Mouse (Mus musculus) limb, embryonic 10.5 days (tissue): ENCODE data around the gene Aanat. TPM values are rescaled to one million over a fixed set of nuclear protein-coding genes. Genes with fewer than 3 reads are reported as not detected.
A peak's percentile ranks its signal among the peaks of the same experiment; 100 is the strongest.

Experiments used
- DNase-seq: peaks from one replicate; pipeline ENCODE4 v3.0.0-alpha.2; 2017; ENCODE audit warnings: low spot score
- H3K27ac ChIP-seq: fragments of 300-500 bp; sonication (generic); 2 replicates; pipeline ENCODE4 v1.5.1; 2016; ENCODE audit warnings: mild to moderate bottlenecking
- H3K27me3 ChIP-seq: fragments of 300-500 bp; sonication (generic); 2 replicates; pipeline ENCODE4 v1.6.1; 2016; ENCODE audit warnings: low read depth, mild to moderate bottlenecking; ENCODE audit not compliant: poor library complexity, severe bottlenecking
- H3K36me3 ChIP-seq: fragments of 300-500 bp; sonication (generic); 2 replicates; pipeline ENCODE4 v1.6.1; 2016; ENCODE audit warnings: mild to moderate bottlenecking, moderate library complexity
- H3K4me1 ChIP-seq: fragments of 300-500 bp; sonication (generic); 2 replicates; pipeline ENCODE4 v1.6.1; 2016
- H3K4me3 ChIP-seq: fragments of 300-500 bp; sonication (generic); 2 replicates; pipeline ENCODE4 v1.5.1; 2016; ENCODE audit warnings: mild to moderate bottlenecking, moderate library complexity
- H3K9me3 ChIP-seq: fragments of 300-500 bp; sonication (generic); replicated peaks from 2 replicates; pipeline ENCODE4 v1.6.1; 2016; ENCODE audit warnings: mild to moderate bottlenecking
- WGBS: fragments of 180-500 bp; shearing (Covaris S2); methylation state at CpG from one replicate; pipeline ENCODE4 v1.1.7; 2016; 5-methylcytosine and 5-hydroxymethylcytosine counted together
- polyA plus RNA-seq: library from polyadenylated mRNA; unstranded; fragments of >200 nt; fragmentation: Nextera tagmentation; extraction: Ambion mirVana; gene quantifications from 2 replicates; pipeline ENCODE4 v1.2.1, GENCODE M21; 2016

Aanat gene
- polyA plus RNA-seq, 1 experiment from 2014 or later: not detected

DNA sequence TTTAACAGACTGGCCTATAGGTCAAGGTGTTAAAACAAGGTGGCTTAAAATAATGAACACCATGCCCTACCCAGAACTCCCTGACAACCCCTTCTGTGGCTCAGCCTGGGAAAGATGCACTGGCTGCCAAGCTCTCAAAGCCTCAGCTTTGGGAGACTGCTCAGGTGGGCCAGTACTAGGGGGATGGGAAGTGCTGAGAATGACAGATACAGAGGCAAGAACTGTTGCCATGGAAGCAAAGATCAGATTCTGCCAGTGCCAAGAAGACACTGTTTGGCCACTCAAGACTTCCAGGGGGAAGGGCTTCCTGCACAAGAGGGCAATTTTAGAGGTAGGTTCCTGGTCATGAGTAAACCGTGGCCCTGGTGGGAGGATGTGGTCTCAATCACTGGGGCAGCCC lies 30.7 kb upstream of the Aanat start:
- DNase-seq: no peak
- WGBS: 57% methylated on average over 1 of the region's 1 CpGs
- Histone ChIP-seq H3K27me3 (no peaks in the 10 kb centered on the region), H3K9me3 (no peaks in the 10 kb centered on the region), H3K4me1 (peaks cover 64% of the 10 kb centered on the region), H3K36me3 (peaks cover 12% of the 10 kb centered on the region), H3K4me3 (no peak overlapping the region), H3K27ac (no peak overlapping the region)

DNA sequence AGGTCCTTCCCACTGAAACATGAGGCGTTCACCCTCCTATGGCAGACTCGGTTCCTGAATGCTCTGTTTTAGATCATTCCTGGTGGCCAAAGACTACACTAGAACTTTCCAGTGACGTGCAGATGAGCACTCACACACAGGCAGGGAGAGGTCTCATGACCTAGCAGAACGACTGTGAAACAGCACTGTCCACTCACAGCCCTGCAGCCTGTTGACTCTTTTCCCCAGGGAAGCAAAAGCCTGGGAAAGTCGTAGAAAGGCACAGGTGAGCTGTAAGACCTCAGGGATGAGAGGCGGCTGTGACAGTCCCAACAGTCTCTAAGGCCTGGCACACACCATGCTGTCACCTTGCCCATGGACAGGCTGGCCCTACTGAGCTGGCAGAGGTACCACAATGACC lies 29.9 kb upstream of the Aanat start:
- Histone ChIP-seq H3K27me3 (no peaks in the 10 kb centered on the region), H3K4me3 (no peak overlapping the region), H3K9me3 (no peaks in the 10 kb centered on the region), H3K4me1 (peaks cover 56% of the 10 kb centered on the region), H3K27ac (no peak overlapping the region), H3K36me3 (peaks cover 12% of the 10 kb centered on the region)
- DNase-seq: no peak
- 70% methylated on average over 6 of the region's 6 CpGs for WGBS

DNA sequence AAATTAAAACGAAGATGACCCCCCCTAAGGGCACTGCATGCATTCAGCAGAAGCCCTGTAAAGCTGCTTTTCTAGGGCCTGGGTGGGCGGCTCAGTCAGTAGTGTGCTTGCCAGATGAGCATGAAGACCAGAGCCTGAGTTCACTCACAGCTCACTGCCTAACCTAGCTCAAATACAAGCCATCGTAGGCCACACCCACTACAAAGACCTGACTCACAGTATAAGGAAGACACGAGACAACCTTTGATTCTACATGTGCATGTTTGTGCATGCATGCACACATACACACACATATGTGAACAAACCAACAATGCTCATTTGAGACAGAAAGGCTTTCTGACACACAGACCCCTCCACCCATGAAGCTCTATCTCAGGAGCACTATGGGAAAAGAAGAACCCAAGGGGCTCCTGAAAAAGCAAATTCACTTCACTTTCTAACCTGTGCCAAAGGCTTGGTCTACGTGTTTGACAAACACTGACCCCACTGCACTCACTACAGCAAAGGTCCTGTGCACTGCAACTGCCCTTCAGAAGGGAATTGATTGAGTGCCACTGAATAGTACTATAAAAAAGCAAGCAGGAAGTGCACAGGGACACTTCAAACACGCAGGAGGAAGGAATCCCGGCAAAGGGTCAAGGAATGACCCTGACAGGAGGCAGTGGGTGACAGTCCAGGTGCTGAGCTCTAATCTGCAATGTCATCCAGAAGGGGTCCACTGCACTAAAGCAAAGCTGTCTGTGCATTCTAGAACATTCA lies 20.8 kb upstream of the Aanat start:
- peaks cover 14% of the 10 kb centered on the region; the same call in 1 of the 2 replicates for H3K36me3 ChIP-seq
- no peak for DNase-seq
- peaks cover 22% of the 10 kb centered on the region for H3K4me1 ChIP-seq
- WGBS: 44% methylated on average over 7 of the region's 7 CpGs
- no peaks in the 10 kb centered on the region for H3K9me3 ChIP-seq
- H3K27ac ChIP-seq: no peak overlapping the region
- no peaks in the 10 kb centered on the region for H3K27me3 ChIP-seq
- no peak overlapping the region for H3K4me3 ChIP-seq

DNA sequence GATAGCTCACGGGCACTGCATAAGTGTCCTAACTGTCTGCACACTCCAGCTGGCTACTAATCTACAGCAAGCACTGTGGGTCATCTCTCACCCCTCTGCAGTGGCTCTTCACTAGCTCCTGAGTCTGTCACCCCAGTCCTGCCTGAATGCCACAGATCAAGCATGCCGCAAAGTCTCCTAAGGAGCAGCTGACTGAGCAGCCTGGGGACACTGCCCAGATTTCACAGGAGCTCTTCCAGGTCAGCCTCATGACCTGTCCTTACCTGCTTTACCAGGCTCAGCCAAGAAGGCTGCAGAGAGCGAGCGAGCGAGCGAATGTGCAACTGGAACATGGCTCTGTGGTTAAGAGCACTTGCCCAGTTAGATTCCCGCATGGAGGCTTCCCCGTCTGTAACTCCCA lies 18.7 kb upstream of the Aanat start:
- Histone ChIP-seq H3K27me3 (no peaks in the 10 kb centered on the region), H3K4me1 (peaks cover 30% of the 10 kb centered on the region), H3K9me3 (no peaks in the 10 kb centered on the region), H3K36me3 (peaks cover 19% of the 10 kb centered on the region), H3K27ac (no peak overlapping the region), H3K4me3 (no peak overlapping the region)
- 86% methylated on average over 8 of the region's 8 CpGs for WGBS
- no peak for DNase-seq

DNA sequence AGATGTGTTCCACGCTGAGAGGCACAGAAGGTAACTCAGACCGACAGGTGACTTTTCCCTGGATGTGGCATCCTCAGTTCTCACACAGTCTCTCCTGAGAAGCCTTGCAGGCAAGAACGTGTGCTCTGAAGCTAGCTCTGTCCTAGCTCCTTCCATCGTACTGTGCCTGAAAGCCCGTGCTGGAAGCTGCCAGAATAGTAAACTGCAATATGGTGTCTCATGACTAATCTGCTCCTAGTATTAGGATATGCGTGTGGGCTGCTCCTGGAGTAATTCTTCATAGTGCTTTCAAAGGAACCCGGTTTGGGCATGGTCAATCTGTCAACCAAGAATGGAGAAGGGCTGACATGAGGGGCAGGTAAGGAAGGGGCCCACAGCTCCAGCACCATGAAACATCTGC lies 15.4 kb upstream of the Aanat start:
- DNase-seq: no peak
- Histone ChIP-seq H3K27ac (no peak overlapping the region), H3K27me3 (no peaks in the 10 kb centered on the region), H3K9me3 (no peaks in the 10 kb centered on the region), H3K4me1 (peaks cover 54% of the 10 kb centered on the region), H3K36me3 (peaks cover 13% of the 10 kb centered on the region; the same call in 1 of the 2 replicates), H3K4me3 (no peak overlapping the region)
- 88% methylated on average over 7 of the region's 7 CpGs for WGBS

DNA sequence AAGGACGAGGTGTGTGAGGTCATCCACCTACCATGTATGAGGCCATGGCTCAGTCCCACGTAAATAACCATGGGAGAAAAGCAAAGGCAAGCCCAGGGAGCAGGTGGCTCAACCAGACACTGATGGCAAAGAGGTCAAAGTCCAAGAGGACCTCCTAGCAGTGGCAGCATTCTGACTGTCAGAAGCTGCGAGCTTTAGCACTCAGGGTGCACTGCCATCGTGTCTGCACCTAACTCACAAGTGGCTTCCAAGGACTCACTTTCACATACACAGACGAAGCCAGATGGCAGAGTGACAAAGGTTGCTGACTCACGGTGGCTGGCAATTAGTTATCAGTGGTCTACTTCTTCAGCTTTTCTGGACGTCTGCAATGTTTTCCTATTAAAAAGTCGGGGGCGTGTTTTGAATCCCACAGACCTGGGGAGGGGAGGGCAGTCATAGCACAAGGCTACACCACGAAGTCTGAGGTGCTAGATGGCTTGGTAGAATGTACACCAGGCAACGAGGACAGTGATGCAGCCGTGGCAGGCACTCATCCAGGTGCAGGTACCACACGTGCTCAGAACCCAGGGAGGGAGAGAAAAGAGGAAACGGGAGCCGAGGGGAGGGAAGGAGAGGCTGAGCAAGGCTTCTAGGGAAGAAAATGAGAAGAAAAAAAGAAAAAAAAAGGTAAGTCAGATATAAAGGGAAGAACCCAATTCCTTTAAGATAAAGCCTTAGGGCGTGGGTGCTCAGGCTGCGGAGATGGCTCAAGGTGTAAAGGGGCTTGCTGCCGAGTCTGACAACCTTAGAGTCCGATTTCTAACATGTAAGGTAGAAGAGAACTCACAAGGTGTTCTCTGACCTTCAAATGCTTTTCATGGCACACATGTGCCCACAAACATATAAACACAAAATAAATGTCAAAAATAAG lies 14.2 kb upstream of the Aanat start:
- no peaks in the 10 kb centered on the region for H3K27me3 ChIP-seq
- peaks cover 13% of the 10 kb centered on the region; the same call in 1 of the 2 replicates for H3K36me3 ChIP-seq
- H3K4me3 ChIP-seq: no peak overlapping the region
- DNase-seq: no peak
- no peak overlapping the region for H3K27ac ChIP-seq
- 80% methylated on average over 19 of the region's 19 CpGs for WGBS
- H3K4me1 ChIP-seq: peaks cover 56% of the 10 kb centered on the region
- no peaks in the 10 kb centered on the region for H3K9me3 ChIP-seq

DNA sequence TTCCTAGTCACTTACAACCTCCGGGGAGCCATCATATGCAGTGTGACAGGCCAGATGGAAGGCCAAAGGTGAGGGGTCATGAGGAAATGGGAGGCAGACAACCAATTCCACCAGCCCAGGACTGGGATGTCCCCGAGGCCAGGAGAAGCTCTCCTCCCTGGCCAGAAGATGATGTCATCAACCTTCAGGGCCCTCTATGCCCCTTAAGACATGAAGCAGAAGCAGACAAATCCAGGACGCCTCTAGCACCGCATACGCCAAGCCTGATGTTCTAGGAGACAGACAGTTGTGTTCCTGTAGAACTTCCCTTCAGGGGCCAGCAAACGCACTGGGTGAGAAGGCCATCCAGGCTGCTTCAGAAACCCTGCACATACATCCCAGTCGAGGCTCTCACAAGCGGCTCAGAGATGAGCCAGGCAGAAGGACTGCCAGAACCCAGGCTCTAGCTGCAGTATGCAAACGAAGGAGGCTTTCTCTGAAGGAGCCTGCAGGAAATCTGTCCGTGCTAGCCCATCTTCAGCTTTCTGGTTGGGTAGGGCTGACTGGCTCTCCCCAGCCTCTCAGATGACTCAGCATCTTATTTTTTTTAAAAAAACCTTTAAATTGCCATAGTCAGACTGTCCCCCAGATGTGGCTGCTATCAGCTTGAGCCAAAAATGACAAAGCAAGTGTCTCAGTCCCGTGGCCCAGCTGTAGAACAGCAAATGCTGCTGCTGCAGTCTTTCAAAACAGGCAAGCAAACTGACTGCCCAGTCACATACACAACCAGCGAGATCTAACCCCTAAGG lies 13.3 kb upstream of the Aanat start:
- 56% methylated on average over 12 of the region's 12 CpGs for WGBS
- Histone ChIP-seq H3K27me3 (no peaks in the 10 kb centered on the region), H3K4me3 (no peak overlapping the region), H3K36me3 (peaks cover 13% of the 10 kb centered on the region; the same call in 1 of the 2 replicates), H3K27ac (peak overlapping the region; percentile 47), H3K9me3 (no peaks in the 10 kb centered on the region), H3K4me1 (peaks cover 51% of the 10 kb centered on the region)
- no peak for DNase-seq

DNA sequence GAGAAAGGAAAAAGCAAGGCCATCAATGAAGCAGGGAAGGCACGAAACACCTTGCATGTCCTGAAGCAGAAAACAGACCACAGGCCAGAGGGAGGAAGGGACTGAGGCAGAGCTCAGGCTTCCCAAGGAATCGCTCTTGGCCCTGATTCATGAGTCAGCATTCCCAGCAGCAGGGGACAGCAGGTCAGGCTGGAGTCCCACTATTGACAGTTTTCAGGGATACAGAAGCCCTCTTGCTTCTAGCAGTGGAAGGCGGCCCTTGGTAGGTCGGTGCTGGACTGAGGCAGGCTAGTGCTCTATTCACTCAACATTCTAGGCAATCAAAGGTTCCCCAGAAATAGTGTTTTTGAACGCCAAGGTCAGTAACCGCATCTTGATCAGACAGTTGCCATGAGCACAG lies 11.7 kb upstream of the Aanat start:
- no peak for DNase-seq
- Histone ChIP-seq H3K9me3 (no peaks in the 10 kb centered on the region), H3K4me1 (peaks cover 52% of the 10 kb centered on the region), H3K27me3 (no peaks in the 10 kb centered on the region), H3K27ac (0 out of 2 replicates have a peak overlapping the region, but pooled peaks have one; percentile 1), H3K36me3 (peaks cover 16% of the 10 kb centered on the region), H3K4me3 (no peak overlapping the region)
- WGBS: 69% methylated on average over 6 of the region's 6 CpGs

DNA sequence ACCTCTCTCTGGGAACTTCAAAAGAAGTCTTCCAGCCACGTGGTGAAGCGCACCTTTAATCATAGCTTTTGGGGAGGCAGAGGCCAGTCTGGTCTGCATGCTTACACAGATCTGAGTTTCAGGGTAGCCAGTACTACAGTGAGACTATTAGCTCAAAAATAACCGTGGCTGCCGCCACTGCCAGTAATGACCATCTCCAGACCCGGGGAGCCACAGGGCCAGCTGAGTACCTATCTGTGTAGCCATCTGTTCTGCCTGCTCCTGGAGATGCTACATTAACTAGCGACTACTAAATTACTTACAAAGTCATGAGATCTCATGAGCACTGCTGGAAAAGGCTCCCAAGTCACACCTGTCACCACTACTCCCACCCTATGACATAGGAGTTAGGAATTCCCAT lies 11.2 kb upstream of the Aanat start:
- H3K27ac ChIP-seq: 0 out of 2 replicates have a peak overlapping the region, but pooled peaks have one; percentile 1
- peaks cover 16% of the 10 kb centered on the region for H3K36me3 ChIP-seq
- no peak overlapping the region for H3K4me3 ChIP-seq
- no peak for DNase-seq
- H3K9me3 ChIP-seq: no peaks in the 10 kb centered on the region
- WGBS: 55% methylated on average over 6 of the region's 6 CpGs
- no peaks in the 10 kb centered on the region for H3K27me3 ChIP-seq
- H3K4me1 ChIP-seq: peaks cover 57% of the 10 kb centered on the region

DNA sequence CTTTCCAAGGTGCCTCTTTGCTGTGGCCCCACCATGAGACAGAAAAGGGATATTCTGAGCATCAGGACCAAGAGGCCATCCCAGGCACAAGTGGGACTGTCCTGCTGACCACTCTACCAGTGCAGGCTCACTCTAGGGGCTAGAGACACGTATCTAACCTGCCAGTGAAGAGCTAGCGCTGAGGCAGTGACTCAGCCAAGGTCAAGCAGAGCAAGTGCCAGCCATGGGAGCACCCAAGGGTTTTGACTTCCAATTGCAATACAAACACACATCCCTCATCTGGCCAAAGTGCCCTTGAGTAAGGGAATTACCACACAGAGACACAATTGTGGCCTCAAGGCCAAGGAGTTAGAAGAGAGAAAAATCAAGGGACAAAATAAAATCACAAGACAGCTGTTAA lies 10.8 kb upstream of the Aanat start:
- Histone ChIP-seq H3K9me3 (no peaks in the 10 kb centered on the region), H3K4me1 (peaks cover 61% of the 10 kb centered on the region), H3K4me3 (no peak overlapping the region), H3K36me3 (peaks cover 16% of the 10 kb centered on the region), H3K27me3 (no peaks in the 10 kb centered on the region), H3K27ac (no peak overlapping the region)
- no peak for DNase-seq
- WGBS: 88% methylated on average over 2 of the region's 2 CpGs

DNA sequence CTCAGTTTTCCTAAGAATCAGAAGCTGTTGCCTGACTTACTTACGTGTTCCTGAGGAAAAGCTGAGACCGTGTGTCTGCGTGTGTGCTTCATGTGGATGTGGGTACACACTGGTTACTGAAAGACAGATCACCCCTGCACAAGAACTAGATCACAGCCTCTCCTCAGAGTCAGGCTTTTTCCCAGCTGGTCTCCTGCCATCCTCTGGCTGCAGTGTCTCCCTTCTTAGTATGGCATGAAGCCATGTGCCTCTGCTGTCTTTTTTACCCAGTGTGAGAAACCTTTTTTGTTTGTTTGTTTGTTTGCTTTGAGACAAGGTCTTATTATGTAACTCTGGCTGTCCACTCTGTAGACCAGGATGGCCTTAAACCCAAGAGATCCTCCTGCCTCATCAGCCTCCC lies 7.0 kb upstream of the Aanat start:
- Histone ChIP-seq H3K4me3 (no peak overlapping the region), H3K9me3 (no peaks in the 10 kb centered on the region), H3K27ac (no peak overlapping the region)

DNA sequence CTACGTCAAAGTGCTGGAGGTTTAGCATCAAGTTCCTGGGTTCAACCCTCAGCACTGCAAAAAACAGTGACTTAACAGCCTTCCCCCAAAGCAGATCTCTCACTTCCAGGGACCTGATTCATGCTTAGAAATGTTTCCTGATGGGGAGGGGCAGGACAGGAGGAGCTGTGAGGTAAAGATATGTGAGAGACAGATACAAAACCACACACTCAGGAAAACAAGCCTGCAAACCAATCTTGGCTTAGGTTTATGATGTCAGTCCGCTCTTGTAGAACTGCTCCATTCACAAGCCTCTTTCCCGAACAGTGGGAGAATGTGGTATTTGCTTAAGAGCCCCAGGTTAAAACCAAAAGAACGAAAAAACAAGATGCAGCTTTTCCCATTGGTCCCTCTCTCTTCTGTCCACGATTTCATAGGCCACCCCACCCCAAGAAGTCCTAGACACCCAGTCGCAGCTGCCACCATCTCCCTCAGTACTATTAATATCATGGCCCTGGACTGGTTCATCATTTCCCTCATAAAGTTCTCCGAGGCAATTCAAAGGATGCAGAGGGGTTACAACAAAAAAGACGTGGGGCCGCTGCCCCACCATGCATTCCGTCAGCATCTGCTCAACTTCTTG lies 6.1 kb upstream of the Aanat start:
- Histone ChIP-seq H3K4me3 (peak overlapping the region; percentile 99), H3K4me1 (peaks cover 32% of the 10 kb centered on the region), H3K36me3 (peaks cover 4% of the 10 kb centered on the region; the same call in 1 of the 2 replicates), H3K27me3 (no peaks in the 10 kb centered on the region), H3K27ac (peak overlapping the region; percentile 95), H3K9me3 (no peaks in the 10 kb centered on the region)
- DNase-seq: no peak
- 26% methylated on average over 10 of the region's 10 CpGs for WGBS

More for the DNA sequence above, 7.0 kb upstream of the Aanat start:
- 97% methylated on average over 3 of the region's 3 CpGs for WGBS
- no peaks in the 10 kb centered on the region for H3K27me3 ChIP-seq
- DNase-seq: no peak
- peaks cover 41% of the 10 kb centered on the region for H3K4me1 ChIP-seq
- peaks cover 4% of the 10 kb centered on the region; the same call in 1 of the 2 replicates for H3K36me3 ChIP-seq
